9 mouse cellular contexts compared by ENCODE assay signal in the genomic region with DNA sequence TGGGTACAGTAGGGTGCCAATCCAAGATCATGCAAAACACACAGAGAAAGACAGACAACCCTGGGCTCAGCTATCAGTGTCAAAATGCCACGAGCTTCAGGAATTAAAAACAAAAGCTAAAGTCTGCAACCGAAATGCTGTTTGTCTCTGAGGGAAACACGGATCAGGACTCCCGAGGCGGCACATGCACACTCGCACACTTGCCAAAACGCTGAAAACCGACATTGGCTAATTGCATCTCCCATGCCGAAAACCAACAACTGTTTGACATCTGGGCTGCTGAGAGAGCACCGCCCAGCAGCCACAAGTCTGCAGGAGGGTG. TPM values are rescaled to one million over a fixed set of nuclear protein-coding genes. Genes with fewer than 3 reads are reported as not detected.
DNase-seq lines count a peak whose midpoint lies in the region; ATAC-seq lines count a peak whose summit lies in the region.
"Had no signal": no experiment of that assay in that cellular context is flagged by ENCODE, and none has a peak within 500 bp of the region (broad histone marks: within the 10 kb centered on the region; RNA-seq: fewer than 3 reads in every experiment).

No protein-coding gene starts in this region.

- peaks cover 4% of the 10 kb centered on the region; the same call in 1 of the 2 replicates for H3K4me1 ChIP-seq in forebrain, embryonic 11.5 days (replicated peaks; ENCODE audit: control insufficient read depth, insufficient read depth, low read length)
- peaks cover 23% of the 10 kb centered on the region for H3K4me1 ChIP-seq in limb, embryonic 10.5 days
- peaks cover 20% of the 10 kb centered on the region for H3K4me1 ChIP-seq in neural tube, embryonic 15.5 days

- no peak; the same call in 1 of the 2 replicates for ATAC-seq in forebrain, embryonic 11.5 days (replicated peaks; ENCODE audit: low FRiP score)
- no peak for ATAC-seq in neural tube, embryonic 15.5 days (ENCODE audit: low FRiP score)

- peak overlapping the region; percentile 49 for H3K4me3 ChIP-seq in forebrain, embryonic 11.5 days (ENCODE audit: low read depth, low read length)
- peak overlapping the region; percentile 70 for H3K4me3 ChIP-seq in limb, embryonic 10.5 days
- H3K4me3 ChIP-seq in neural tube, embryonic 15.5 days (replicated peaks): peak overlapping the region; percentile 70

- peak; percentile 31 to 38 for DNase-seq in layer of hippocampus, postnatal 36 days
- no peak for DNase-seq in layer of hippocampus, postnatal 25 days (ENCODE audit: extremely low spot score in 1 of 2, low spot score in 1 of 2)
- no peak for DNase-seq in forebrain, embryonic 11.5 days (ENCODE audit: low spot score)
- no peak for DNase-seq in limb, embryonic 10.5 days (ENCODE audit: low spot score)
- DNase-seq in urinary bladder, postnatal 14 days (ENCODE audit: low spot score): no peak
- no peak for DNase-seq in kidney, postnatal 36 days
- DNase-seq in left cerebral cortex, adult 18-20 months (ENCODE audit: low spot score in 2 of 2): no peak

- H3K27me3 ChIP-seq in forebrain, embryonic 11.5 days (ENCODE audit: control insufficient read depth, insufficient read depth, low read length): peaks cover 36% of the 10 kb centered on the region
- peaks cover 43% of the 10 kb centered on the region for H3K27me3 ChIP-seq in limb, embryonic 10.5 days (ENCODE audit: low read depth, poor library complexity, severe bottlenecking)
- peaks cover 47% of the 10 kb centered on the region for H3K27me3 ChIP-seq in neural tube, embryonic 15.5 days (replicated peaks)

- 10% methylated on average over 10 of the region's 10 CpGs for WGBS in forebrain, embryonic 11.5 days
- 15% methylated on average over 10 of the region's 10 CpGs for WGBS in limb, embryonic 10.5 days
- WGBS in neural tube, embryonic 15.5 days: 3% methylated on average over 10 of the region's 10 CpGs

- H3K4me2 ChIP-seq in forebrain, embryonic 11.5 days (ENCODE audit: low read depth, low read length, severe bottlenecking): peak overlapping the region; percentile 94
- H3K4me2 ChIP-seq in neural tube, embryonic 15.5 days: peak overlapping the region; percentile 87

- no peak overlapping the region for H3K27ac ChIP-seq in forebrain, embryonic 11.5 days (ENCODE audit: low read depth, low read length)
- no peak overlapping the region for H3K27ac ChIP-seq in limb, embryonic 10.5 days
- H3K27ac ChIP-seq in neural tube, embryonic 15.5 days (replicated peaks): peak overlapping the region; percentile 79

- no peaks in the 10 kb centered on the region for H3K9me3 ChIP-seq in forebrain, embryonic 11.5 days (ENCODE audit: control insufficient read depth, low read length)
- no peaks in the 10 kb centered on the region for H3K9me3 ChIP-seq in limb, embryonic 10.5 days (replicated peaks)
- H3K9me3 ChIP-seq in neural tube, embryonic 15.5 days (replicated peaks): no peaks in the 10 kb centered on the region

- H3K36me3 ChIP-seq in forebrain, embryonic 11.5 days (ENCODE audit: control insufficient read depth, insufficient read depth, low read length): no peaks in the 10 kb centered on the region
- H3K36me3 ChIP-seq in limb, embryonic 10.5 days: no peaks in the 10 kb centered on the region
- H3K36me3 ChIP-seq in neural tube, embryonic 15.5 days: no peaks in the 10 kb centered on the region

- H3K9ac ChIP-seq in forebrain, embryonic 11.5 days (ENCODE audit: low read length): no peak overlapping the region; the same call in 1 of the 2 replicates
- H3K9ac ChIP-seq in neural tube, embryonic 15.5 days (replicated peaks): peak overlapping the region; percentile 67

RNA-seq across cellular contexts. Expression of a gene that starts 0.9 kb away (rescaled TPM):
- 10 to 100 TPM; 37.6 to 38.1 TPM for total RNA-seq in layer of hippocampus, postnatal 36 days (2021)
- 10 to 100 TPM; 40.9 to 44.1 TPM for total RNA-seq in layer of hippocampus, postnatal 25 days (2021)
- 0.27 and 0.92 TPM in 2 replicates for polyA plus RNA-seq in forebrain, embryonic 11.5 days (2014; fragmentation: Nextera tagmentation; extraction: Ambion mirVana)
- polyA plus RNA-seq in limb, embryonic 10.5 days (2016; fragmentation: Nextera tagmentation; extraction: Ambion mirVana): 0.69 and 0.80 TPM in 2 replicates
- 23.8 and 27.5 TPM in 2 replicates for polyA plus RNA-seq in neural tube, embryonic 15.5 days (2015; fragmentation: Nextera tagmentation; extraction: Ambion mirVana)
- total RNA-seq in left cerebral cortex, adult 18-20 months (2021): 10 to 100 TPM; 24.4 to 30.5 TPM

RNA-seq across cellular contexts. Expression of a gene that starts 28.2 kb away (rescaled TPM):
- not detected for total RNA-seq in layer of hippocampus, postnatal 36 days (2021)
- total RNA-seq in layer of hippocampus, postnatal 25 days (2021): not detected
- not detected in 2 replicates for polyA plus RNA-seq in forebrain, embryonic 11.5 days (2014; fragmentation: Nextera tagmentation; extraction: Ambion mirVana)
- polyA plus RNA-seq in limb, embryonic 10.5 days (2016; fragmentation: Nextera tagmentation; extraction: Ambion mirVana): not detected in 2 replicates
- polyA plus RNA-seq in neural tube, embryonic 15.5 days (2015; fragmentation: Nextera tagmentation; extraction: Ambion mirVana): not detected in 2 replicates
- total RNA-seq in left cerebral cortex, adult 18-20 months (2021): not detected
- polyA plus RNA-seq: frontal cortex, adult 2 months had no signal

RNA-seq across cellular contexts. Expression of a gene that starts 46.7 kb away (rescaled TPM):
- total RNA-seq in layer of hippocampus, postnatal 36 days (2021): not detected
- not detected for total RNA-seq in layer of hippocampus, postnatal 25 days (2021)
- not detected in 2 replicates for polyA plus RNA-seq in forebrain, embryonic 11.5 days (2014; fragmentation: Nextera tagmentation; extraction: Ambion mirVana)
- polyA plus RNA-seq in limb, embryonic 10.5 days (2016; fragmentation: Nextera tagmentation; extraction: Ambion mirVana): not detected in 2 replicates
- polyA plus RNA-seq in neural tube, embryonic 15.5 days (2015; fragmentation: Nextera tagmentation; extraction: Ambion mirVana): not detected in 2 replicates
- not detected for total RNA-seq in left cerebral cortex, adult 18-20 months (2021)
- polyA plus RNA-seq: frontal cortex, adult 2 months had no signal

RNA-seq across cellular contexts. Expression of a gene that starts 58.5 kb away (rescaled TPM):
- not detected for total RNA-seq in layer of hippocampus, postnatal 36 days (2021)
- total RNA-seq in layer of hippocampus, postnatal 25 days (2021): not detected
- not detected in 2 replicates for polyA plus RNA-seq in forebrain, embryonic 11.5 days (2014; fragmentation: Nextera tagmentation; extraction: Ambion mirVana)
- polyA plus RNA-seq in limb, embryonic 10.5 days (2016; fragmentation: Nextera tagmentation; extraction: Ambion mirVana): not detected in 2 replicates
- not detected in 2 replicates for polyA plus RNA-seq in neural tube, embryonic 15.5 days (2015; fragmentation: Nextera tagmentation; extraction: Ambion mirVana)
- total RNA-seq in left cerebral cortex, adult 18-20 months (2021): not detected
- polyA plus RNA-seq: frontal cortex, adult 2 months had no signal

Comparison
In these comparisons a context has a peak if more than half of its experiments do, and no peak if none do; other contexts are left out.
1. DNase-seq: peak in layer of hippocampus, postnatal 36 days (2 of 2); none in layer of hippocampus, postnatal 25 days (0 of 2), forebrain, embryonic 11.5 days (single experiment), limb, embryonic 10.5 days (single experiment), urinary bladder, postnatal 14 days (single experiment), kidney, postnatal 36 days (0 of 2) and left cerebral cortex, adult 18-20 months (0 of 2).
2. Peak in every context shown above with its lines, with median percentiles within 50 percentile points of each other: H3K4me3 ChIP-seq.